Mouse (Mus musculus): ENCODE results near the gene Dusp13. TPM values are rescaled to one million over a fixed set of nuclear protein-coding genes. Genes with fewer than 3 reads are reported as not detected.

Dusp13 gene
- total RNA-seq, 2 experiments from 2014 or later = 0.75 TPM; not detected in 1

- peak; percentile 54 to 56 for DNase-seq (ENCODE audit: low spot score in 2 of 2)
Measured at GRCm38 (mm10) chr14:21706759-21707571, 44.0 kb downstream of the Dusp13 start.

GRCm38 (mm10) chr14:21705462-21705861, 45.5 kb downstream of the Dusp13 start:
- DNase-seq (ENCODE audit: low spot score in 2 of 2) = no peak

- no peak for DNase-seq (ENCODE audit: low spot score in 2 of 2)
Measured at GRCm38 (mm10) chr14:21703255-21703654, 47.7 kb downstream of the Dusp13 start.

- no peak for DNase-seq (ENCODE audit: low spot score in 2 of 2)
Measured at GRCm38 (mm10) chr14:21702691-21703090, 48.3 kb downstream of the Dusp13 start.

GRCm38 (mm10) chr14:21696186-21696830, 54.7 kb downstream of the Dusp13 start:
- DNase-seq (ENCODE audit: low spot score in 2 of 2) = no peak

- DNase-seq (ENCODE audit: low spot score in 2 of 2) = no peak
Measured at GRCm38 (mm10) chr14:21695020-21695419, 56.0 kb downstream of the Dusp13 start.

- DNase-seq (ENCODE audit: low spot score in 2 of 2) = no peak
Measured at GRCm38 (mm10) chr14:21691070-21691469, 59.9 kb downstream of the Dusp13 start.

- DNase-seq (ENCODE audit: low spot score in 2 of 2) = no peak
Measured at GRCm38 (mm10) chr14:21686376-21687279, 64.4 kb downstream of the Dusp13 start.

GRCm38 (mm10) chr14:21685411-21686146, 65.4 kb downstream of the Dusp13 start:
- DNase-seq (ENCODE audit: low spot score in 2 of 2) = no peak

GRCm38 (mm10) chr14:21683834-21684233, 67.1 kb downstream of the Dusp13 start:
- DNase-seq (ENCODE audit: low spot score in 2 of 2) = no peak

Other genes with a start within 250 kb of the Dusp13 start
- gene Dupd1, start 36.6 kb downstream of the Dusp13 start, total RNA-seq (2021) = under 1 TPM; 0.29 to 0.53 TPM
- 100 to 1,000 TPM in 1 of 2 experiments, 10 to 100 TPM in 1; 90.5 to 101 TPM for gene Samd8, start 650 bp downstream of the Dusp13 start, total RNA-seq (2021)
- 100 to 1,000 TPM; 201 to 224 TPM for gene Vdac2, start 74.1 kb upstream of the Dusp13 start, total RNA-seq (2021)
- 10 to 100 TPM; 42.1 to 44.5 TPM for gene Comtd1, start 97.8 kb upstream of the Dusp13 start, total RNA-seq (2021)
- 1 to 10 TPM; 3.0 TPM for gene Zfp503, start 238.4 kb upstream of the Dusp13 start, total RNA-seq (2021)

Measured in layer of hippocampus, postnatal 10 days (tissue).